Mouse (Mus musculus) spleen, postnatal 0 days (tissue): Measurements from ENCODE around the gene Slain2. TPM values are rescaled to one million over a fixed set of nuclear protein-coding genes. Genes with fewer than 3 reads are reported as not detected.

Source experiments
- polyA plus RNA-seq: library from polyadenylated mRNA; unstranded; fragments of >200 nt; fragmentation: Nextera tagmentation; extraction: Ambion mirVana; gene quantifications from 2 replicates; pipeline ENCODE4 v1.2.1, GENCODE M21; 2015

Gene Slain2
- 5.1 and 6.8 TPM in 2 replicates for polyA plus RNA-seq

GRCm38 (mm10) chr5:72913648-72914557, at the start of gene Slain2:
Gene Slain2 (plus strand): TSS chr5:72914304.

GRCm38 (mm10) chr5:72868091-72868875, 45.8 kb upstream of the Slain2 start, which contains the start of gene Tec:
Gene Tec (minus strand): TSS chr5:72868483.

DNA sequence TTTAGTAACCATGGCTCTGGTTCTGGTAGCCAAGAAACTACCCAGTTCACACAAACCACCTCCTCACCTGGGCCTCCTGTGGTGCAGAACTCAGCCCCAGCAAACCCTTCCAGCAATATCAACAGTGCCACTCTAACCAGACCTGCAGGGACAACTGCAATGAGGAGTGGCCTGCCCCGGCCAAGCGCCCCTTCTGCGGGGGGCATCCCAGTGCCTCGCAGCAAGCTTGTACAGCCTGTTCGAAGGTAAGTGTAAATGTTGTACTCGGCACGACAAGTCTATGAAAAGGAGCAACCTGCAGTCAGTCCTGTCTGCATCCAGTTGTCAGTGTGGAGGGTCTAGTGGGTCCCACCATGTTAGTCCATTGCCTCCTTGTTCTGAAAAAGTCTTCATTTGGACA, 60.5 kb downstream of the Slain2 start, which contains the start of gene Gm10135:
Gene Gm10135 (minus strand): TSS at position 101 of the 400 bp plus-strand sequence.

GRCm38 (mm10) chr5:73006784-73007581, 92.9 kb downstream of the Slain2 start, which contains the start of gene Slc10a4:
Gene Slc10a4 (plus strand): TSS chr5:73006883.

Other genes starting within 250 kb of the Slain2 start
- 0.72 and 0.81 TPM in 2 replicates for gene Txk, start 161.5 kb upstream of the Slain2 start, polyA plus RNA-seq
- 5.0 and 6.4 TPM in 2 replicates for gene Tec, start 45.8 kb upstream of the Slain2 start, polyA plus RNA-seq
- not detected in 2 replicates for gene Gm10135, start 60.4 kb downstream of the Slain2 start, polyA plus RNA-seq
- gene Slc10a4, start 92.6 kb downstream of the Slain2 start, polyA plus RNA-seq, result 0.12 TPM in 1 of 2 replicates, not detected in the other